Mouse (Mus musculus): ENCODE measurements at regions not wholly inside any gene's neighbourhood (a gene's known extent, or its start where the extent isn't known, plus 50 kb on each side); places are given as distances from the start of the nearest gene placed in this dataset.

DNA sequence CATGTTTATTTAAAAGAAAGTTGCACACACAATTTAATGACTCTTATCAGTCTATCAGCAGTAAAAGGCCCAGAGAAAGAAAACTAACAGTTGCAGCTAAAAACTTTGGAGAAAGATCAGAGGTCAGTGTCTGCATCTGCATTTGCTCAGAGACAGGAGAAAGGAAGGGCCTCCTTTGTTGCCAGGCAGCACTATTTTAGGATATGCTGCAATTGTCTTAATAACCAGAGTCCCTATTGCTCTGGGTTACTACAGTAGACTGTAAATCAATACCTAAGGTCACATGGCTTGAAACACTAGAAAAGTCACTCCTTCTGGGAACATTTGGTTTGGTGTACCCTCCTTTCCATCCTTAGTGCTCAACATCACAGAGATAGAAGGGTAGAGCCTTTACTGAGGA lies 175.7 kb downstream of the Hdgfl1 start:
- H3K36me3 ChIP-seq: no peaks in the 10 kb centered on the region
- H3K9me3 ChIP-seq: peaks cover 3% of the 10 kb centered on the region; the same call in 1 of the 2 replicates
- H3K4me1 ChIP-seq (replicated peaks): no peaks in the 10 kb centered on the region
- no peaks in the 10 kb centered on the region for H3K27me3 ChIP-seq
- H3K27ac ChIP-seq: no peak overlapping the region
- H3K4me3 ChIP-seq (replicated peaks): no peak overlapping the region
- ATAC-seq: no peak
- H3K9ac ChIP-seq (replicated peaks): no peak overlapping the region
- no peak overlapping the region for H3K4me2 ChIP-seq (replicated peaks)

DNA sequence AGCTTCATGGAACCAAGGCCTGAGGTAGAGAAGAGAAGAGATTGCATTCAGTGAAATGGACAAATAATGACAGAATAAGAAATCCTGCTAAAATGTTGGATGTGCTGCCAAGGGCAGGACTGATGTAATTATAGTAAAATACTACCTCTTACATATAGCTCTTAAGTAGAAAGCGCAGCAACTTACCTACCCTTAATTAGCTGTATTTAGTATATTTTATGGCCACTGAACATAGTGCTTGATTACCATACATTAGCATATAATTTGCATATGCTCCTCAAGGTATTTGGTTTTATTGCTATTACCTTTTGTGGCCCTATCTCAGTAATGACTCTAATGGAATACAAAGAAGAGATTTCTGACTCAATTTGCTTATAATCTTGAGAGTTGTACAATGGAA lies 176.2 kb downstream of the Hdgfl1 start:
- Histone ChIP-seq H3K9me3 (peaks cover 3% of the 10 kb centered on the region; the same call in 1 of the 2 replicates), H3K9ac (replicated peaks) (no peak overlapping the region), H3K4me2 (replicated peaks) (no peak overlapping the region), H3K27me3 (no peaks in the 10 kb centered on the region), H3K27ac (no peak overlapping the region), H3K4me3 (replicated peaks) (no peak overlapping the region), H3K36me3 (no peaks in the 10 kb centered on the region), H3K4me1 (replicated peaks) (no peaks in the 10 kb centered on the region)
- ATAC-seq: no peak
- WGBS: 78% methylated on average over 1 of the region's 1 CpGs

DNA sequence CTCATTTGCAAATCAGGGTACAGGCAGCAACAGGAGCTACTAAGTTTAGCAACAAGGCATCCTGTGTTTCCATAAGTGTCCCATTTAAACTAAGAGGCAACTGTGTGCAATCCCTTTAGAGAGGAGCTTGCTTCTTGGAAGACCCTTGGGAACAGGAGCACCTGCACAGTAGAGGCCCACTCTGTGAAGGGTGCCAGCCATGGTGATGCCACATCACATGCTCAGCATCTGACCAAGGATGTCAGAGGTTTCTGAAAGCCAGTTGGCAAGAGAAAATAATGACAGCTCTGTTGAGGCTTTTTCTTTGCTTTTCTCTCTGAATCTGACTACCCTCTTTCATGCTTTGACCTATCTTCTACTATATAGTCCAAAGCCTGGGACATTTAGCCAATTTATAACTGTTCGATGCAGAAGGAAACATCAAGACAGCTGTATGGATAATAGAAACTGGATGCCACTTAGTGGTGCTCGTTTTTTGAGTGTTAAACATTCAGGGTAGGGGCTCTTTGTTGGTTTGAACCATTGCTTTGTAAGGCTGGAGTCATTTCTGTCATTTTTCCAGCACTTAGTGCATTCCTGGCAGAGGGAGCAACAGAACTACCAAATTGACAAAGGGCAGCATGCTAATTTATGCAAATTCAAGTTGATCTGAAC lies 193.9 kb downstream of the Hdgfl1 start:
- no peak overlapping the region for H3K4me3 ChIP-seq (replicated peaks)
- H3K4me2 ChIP-seq (replicated peaks): no peak overlapping the region
- no peaks in the 10 kb centered on the region for H3K36me3 ChIP-seq
- H3K9ac ChIP-seq (replicated peaks): no peak overlapping the region
- no peak overlapping the region for H3K27ac ChIP-seq
- no peak for ATAC-seq
- no peaks in the 10 kb centered on the region for H3K9me3 ChIP-seq
- H3K4me1 ChIP-seq (replicated peaks): 0 out of 2 replicates have a peak, but pooled peaks cover 4% of the 10 kb centered on the region
- 59% methylated on average over 2 of the region's 2 CpGs for WGBS
- no peaks in the 10 kb centered on the region for H3K27me3 ChIP-seq

- Histone ChIP-seq H3K4me3 (replicated peaks) (no peak overlapping the region), H3K27ac (no peak overlapping the region), H3K36me3 (no peaks in the 10 kb centered on the region), H3K27me3 (no peaks in the 10 kb centered on the region), H3K4me1 (replicated peaks) (peaks cover 8% of the 10 kb centered on the region), H3K9me3 (no peaks in the 10 kb centered on the region), H3K4me2 (replicated peaks) (no peak overlapping the region), H3K9ac (replicated peaks) (no peak overlapping the region)
- no peak; the same call in 1 of the 2 replicates for ATAC-seq
- WGBS: 16% methylated on average over 4 of the region's 4 CpGs
Measured at GRCm38 (mm10) chr13:26569422-26569821, 200.5 kb downstream of the Hdgfl1 start.

DNA sequence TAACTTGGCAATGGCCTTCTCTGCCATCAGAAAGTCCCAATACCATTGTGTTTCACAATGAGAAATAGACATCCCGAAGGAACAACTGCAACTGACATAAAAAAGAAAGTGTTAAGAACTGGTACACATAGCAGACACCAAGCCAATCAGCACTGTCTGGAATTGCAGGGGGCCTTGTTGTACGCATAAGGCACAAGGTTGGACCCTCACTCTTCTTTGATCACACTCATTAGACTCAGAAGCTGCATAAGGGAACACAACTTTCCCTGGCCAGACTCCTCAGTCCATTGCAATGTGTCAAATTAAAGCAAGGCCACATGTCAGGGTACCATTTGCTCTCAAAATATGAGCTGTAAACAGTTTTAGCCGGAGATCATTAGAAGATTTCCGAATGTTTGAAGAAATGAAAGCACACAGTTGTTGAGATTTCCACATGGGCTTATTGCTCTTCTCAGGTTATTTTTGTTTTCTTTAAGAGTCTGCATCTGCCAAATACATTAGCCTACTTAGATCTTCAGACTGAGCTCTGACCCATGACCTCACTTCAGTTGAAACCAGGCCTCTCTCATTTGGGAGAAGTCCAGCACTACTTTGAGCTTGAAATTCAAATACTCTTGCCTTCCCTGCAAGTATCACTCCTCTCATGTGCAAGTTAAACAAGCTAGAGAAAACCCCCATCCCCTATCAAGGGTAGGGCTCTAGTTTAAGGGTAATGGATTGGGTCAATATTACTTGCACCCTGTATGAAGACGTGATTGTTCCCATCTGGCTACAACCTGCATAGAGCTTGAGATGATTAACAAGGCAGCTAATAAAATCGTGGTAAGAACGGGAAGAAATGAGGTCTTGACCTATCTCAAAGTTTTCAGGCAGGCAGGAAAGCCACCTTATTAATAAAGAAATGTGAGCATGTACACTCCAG lies 204.8 kb downstream of the Hdgfl1 start:
- Histone ChIP-seq H3K4me2 (replicated peaks) (no peak overlapping the region), H3K36me3 (no peaks in the 10 kb centered on the region)
- no peak for ATAC-seq

GRCm38 (mm10) chr13:26558366-26558765 lies 211.6 kb downstream of the Hdgfl1 start:
- Histone ChIP-seq H3K27ac (no peak overlapping the region), H3K36me3 (no peaks in the 10 kb centered on the region), H3K4me1 (replicated peaks) (no peaks in the 10 kb centered on the region), H3K9me3 (no peaks in the 10 kb centered on the region), H3K27me3 (no peaks in the 10 kb centered on the region), H3K4me3 (replicated peaks) (no peak overlapping the region), H3K9ac (replicated peaks) (no peak overlapping the region), H3K4me2 (replicated peaks) (no peak overlapping the region)
- ATAC-seq: no peak
- 49% methylated on average over 1 of the region's 1 CpGs for WGBS

More for the DNA sequence above, 204.8 kb downstream of the Hdgfl1 start:
- no peak overlapping the region for H3K4me3 ChIP-seq (replicated peaks)
- H3K9ac ChIP-seq (replicated peaks): no peak overlapping the region
- no peaks in the 10 kb centered on the region for H3K27me3 ChIP-seq
- WGBS: 85% methylated on average over 7 of the region's 7 CpGs
- no peak overlapping the region for H3K27ac ChIP-seq
- H3K4me1 ChIP-seq (replicated peaks): peaks cover 8% of the 10 kb centered on the region
- no peaks in the 10 kb centered on the region for H3K9me3 ChIP-seq

GRCm38 (mm10) chr13:26554266-26554665 lies 215.7 kb downstream of the Hdgfl1 start:
- Histone ChIP-seq H3K9me3 (no peaks in the 10 kb centered on the region), H3K27me3 (no peaks in the 10 kb centered on the region), H3K9ac (replicated peaks) (no peak overlapping the region), H3K4me2 (replicated peaks) (no peak overlapping the region), H3K27ac (no peak overlapping the region), H3K4me3 (replicated peaks) (no peak overlapping the region), H3K36me3 (no peaks in the 10 kb centered on the region), H3K4me1 (replicated peaks) (no peaks in the 10 kb centered on the region)
- 73% methylated on average over 6 of the region's 6 CpGs for WGBS
- no peak for ATAC-seq

DNA sequence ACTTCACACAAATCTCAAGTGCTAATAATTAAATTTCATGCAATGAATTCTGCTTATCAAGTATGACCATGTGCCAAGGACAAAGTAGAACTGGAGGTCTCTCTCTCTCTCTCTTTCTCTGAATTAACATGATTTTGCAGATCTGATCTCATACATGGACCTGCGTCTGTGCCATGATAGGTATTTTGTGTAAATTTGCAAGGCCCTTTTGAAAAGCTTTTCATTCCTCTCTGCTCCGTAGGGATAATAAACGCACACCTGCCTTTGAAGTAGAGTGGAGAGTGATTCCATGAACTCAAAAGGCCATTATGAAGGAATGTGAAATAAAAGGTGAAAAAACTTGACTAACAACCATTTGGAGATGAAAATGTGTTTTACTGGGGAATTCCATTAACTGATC lies 217.8 kb downstream of the Hdgfl1 start:
- no peaks in the 10 kb centered on the region for H3K36me3 ChIP-seq
- no peaks in the 10 kb centered on the region for H3K27me3 ChIP-seq
- H3K4me2 ChIP-seq (replicated peaks): no peak overlapping the region
- ATAC-seq: no peak
- H3K27ac ChIP-seq: no peak overlapping the region
- WGBS: 80% methylated on average over 3 of the region's 3 CpGs
- no peak overlapping the region for H3K4me3 ChIP-seq (replicated peaks)
- H3K9ac ChIP-seq (replicated peaks): no peak overlapping the region
- no peaks in the 10 kb centered on the region for H3K4me1 ChIP-seq (replicated peaks)
- H3K9me3 ChIP-seq: no peaks in the 10 kb centered on the region

DNA sequence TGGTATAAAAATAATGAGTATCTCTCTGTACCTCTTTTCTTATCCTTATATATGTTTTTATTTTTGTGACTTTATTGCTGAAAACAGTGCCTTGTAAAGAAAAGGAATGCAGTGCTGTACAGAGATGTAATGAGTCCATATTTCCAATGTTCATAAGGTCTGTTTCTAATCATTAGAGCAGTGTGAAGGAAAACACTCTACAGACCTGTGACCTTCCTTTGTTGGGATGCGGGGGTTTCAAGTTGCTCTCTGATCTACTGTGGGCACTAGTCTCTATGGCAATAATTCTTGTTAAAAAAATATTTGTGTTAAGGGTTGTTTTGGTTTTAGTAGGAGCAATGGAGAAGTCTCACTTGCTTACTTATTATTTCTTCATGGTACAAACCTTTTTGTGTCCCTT lies 231.0 kb downstream of the Hdgfl1 start:
- H3K4me1 ChIP-seq (replicated peaks): no peaks in the 10 kb centered on the region
- H3K27ac ChIP-seq: no peak overlapping the region
- no peak overlapping the region for H3K9ac ChIP-seq (replicated peaks)
- WGBS: 69% methylated on average over 1 of the region's 1 CpGs
- H3K36me3 ChIP-seq: no peaks in the 10 kb centered on the region
- ATAC-seq: no peak
- no peak overlapping the region for H3K4me3 ChIP-seq (replicated peaks)
- no peaks in the 10 kb centered on the region for H3K27me3 ChIP-seq
- no peaks in the 10 kb centered on the region for H3K9me3 ChIP-seq
- no peak overlapping the region for H3K4me2 ChIP-seq (replicated peaks)

- Histone ChIP-seq H3K4me1 (replicated peaks) (no peaks in the 10 kb centered on the region), H3K9ac (replicated peaks) (no peak overlapping the region), H3K36me3 (no peaks in the 10 kb centered on the region), H3K4me3 (replicated peaks) (no peak overlapping the region), H3K27ac (no peak overlapping the region), H3K27me3 (no peaks in the 10 kb centered on the region), H3K4me2 (replicated peaks) (no peak overlapping the region), H3K9me3 (no peaks in the 10 kb centered on the region)
- WGBS: 63% methylated on average over 2 of the region's 2 CpGs
- no peak for ATAC-seq
Measured at GRCm38 (mm10) chr13:26536575-26536974, 233.4 kb downstream of the Hdgfl1 start.

- H3K4me3 ChIP-seq (replicated peaks): no peak overlapping the region
- H3K36me3 ChIP-seq: no peaks in the 10 kb centered on the region
- H3K4me2 ChIP-seq (replicated peaks): no peak overlapping the region
- no peaks in the 10 kb centered on the region for H3K27me3 ChIP-seq
- H3K9ac ChIP-seq (replicated peaks): no peak overlapping the region
- H3K27ac ChIP-seq: no peak overlapping the region
- no peak for ATAC-seq
- no peaks in the 10 kb centered on the region for H3K9me3 ChIP-seq
- no peaks in the 10 kb centered on the region for H3K4me1 ChIP-seq (replicated peaks)
Measured at GRCm38 (mm10) chr13:26532761-26533160, 237.2 kb downstream of the Hdgfl1 start.

- no peaks in the 10 kb centered on the region for H3K27me3 ChIP-seq
- 35% methylated on average over 1 of the region's 1 CpGs for whole genome bisulfite sequencing
- H3K4me2 ChIP-seq (replicated peaks): no peak overlapping the region
- no peaks in the 10 kb centered on the region for H3K9me3 ChIP-seq
- no peak for ATAC-seq
- H3K27ac ChIP-seq: no peak overlapping the region
- H3K4me3 ChIP-seq (replicated peaks): no peak overlapping the region
- no peaks in the 10 kb centered on the region for H3K36me3 ChIP-seq
- H3K4me1 ChIP-seq (replicated peaks): peaks cover 14% of the 10 kb centered on the region
- H3K9ac ChIP-seq (replicated peaks): no peak overlapping the region
Measured at GRCm38 (mm10) chr13:26519054-26519453, 250.9 kb downstream of the Hdgfl1 start.
